Mouse (Mus musculus) thymus, postnatal 0 days (tissue): ENCODE measurements around the gene Zkscan7. TPM values are rescaled to one million over a fixed set of nuclear protein-coding genes. Genes with fewer than 3 reads are reported as not detected.
"Not testable (repeated sequence)": the region's sequence is repeated elsewhere in the genome, so short reads cannot be mapped to it uniquely, and the experiment has no call there.

Experiments used
- DNase-seq: peaks from one replicate; pipeline ENCODE4 v3.0.0-alpha.2; 2015; ENCODE audit warnings: low spot score
- polyA plus RNA-seq: library from polyadenylated mRNA; unstranded; fragments of >200 nt; fragmentation: Nextera tagmentation; extraction: Ambion mirVana; gene quantifications from 2 replicates; pipeline ENCODE4 v1.2.1, GENCODE M21; 2015

Zkscan7 gene
- 1.8 and 2.9 TPM in 2 replicates for polyA plus RNA-seq

DNA sequence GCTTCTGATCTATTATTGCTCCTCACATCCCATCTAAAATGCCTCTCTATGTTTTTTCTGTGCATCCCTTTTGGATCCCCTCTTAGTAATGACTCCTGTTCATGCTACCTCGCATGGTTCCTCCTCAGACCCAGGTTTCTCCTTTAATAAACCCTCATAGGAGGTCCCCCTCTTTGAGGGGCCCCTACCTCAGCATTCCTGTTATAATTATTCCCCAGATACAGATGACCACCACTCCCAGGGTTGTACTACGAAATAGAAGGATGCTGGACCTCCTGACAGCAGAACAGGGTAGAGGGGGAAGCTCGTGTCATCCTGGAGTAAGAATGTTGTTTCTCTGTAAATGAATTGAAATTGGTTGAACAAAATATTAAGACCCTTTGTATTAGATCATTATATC lies at the start of gene Zkscan7:
Zkscan7 (plus strand) TSS at position 301 of the 400 bp plus-strand sequence.
- no peak for DNase-seq

DNA sequence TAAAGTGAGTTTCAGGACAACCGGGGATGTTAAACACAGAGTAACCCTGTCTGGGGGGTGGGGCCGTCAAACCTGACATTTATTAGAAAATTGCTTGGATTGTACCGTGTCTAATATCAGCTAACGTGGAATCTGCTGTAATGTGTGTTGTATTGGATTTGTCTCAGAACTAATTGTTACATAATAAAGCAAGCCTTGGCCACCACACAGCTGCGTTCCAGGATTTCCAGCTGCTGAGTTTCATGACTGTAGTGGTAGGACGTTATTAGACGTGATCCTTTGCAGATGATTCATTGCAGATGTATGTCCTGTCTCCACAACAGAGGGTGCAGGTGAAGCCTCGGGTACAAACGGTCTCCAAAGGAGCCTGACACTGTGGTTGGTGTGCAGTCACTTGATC lies 49.4 kb upstream of the Zkscan7 start:
- no peak for DNase-seq

DNA sequence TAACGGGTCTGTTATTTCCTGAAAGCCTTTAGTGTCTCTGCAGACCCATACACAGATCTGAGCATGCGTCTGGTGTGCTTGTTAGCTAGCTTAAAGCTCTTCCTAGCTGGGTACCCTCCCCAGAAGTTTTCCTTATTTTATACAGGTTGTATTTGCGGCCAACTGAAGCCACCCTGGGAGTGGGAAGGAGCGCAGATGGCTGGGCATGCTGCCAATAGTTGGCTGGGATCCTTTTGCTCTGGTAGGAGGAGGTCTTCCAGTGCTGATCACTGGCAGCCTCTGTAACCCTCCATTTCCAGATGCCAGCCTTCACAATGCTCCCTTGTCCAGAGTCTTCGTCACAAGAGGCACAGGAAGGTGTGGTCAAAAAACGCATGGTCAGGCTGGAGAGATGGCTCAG lies 48.7 kb upstream of the Zkscan7 start:
- DNase-seq, result no peak

GRCm38 (mm10) chr9:122837216-122837615 lies 48.3 kb upstream of the Zkscan7 start:
- DNase-seq, result no peak

DNA sequence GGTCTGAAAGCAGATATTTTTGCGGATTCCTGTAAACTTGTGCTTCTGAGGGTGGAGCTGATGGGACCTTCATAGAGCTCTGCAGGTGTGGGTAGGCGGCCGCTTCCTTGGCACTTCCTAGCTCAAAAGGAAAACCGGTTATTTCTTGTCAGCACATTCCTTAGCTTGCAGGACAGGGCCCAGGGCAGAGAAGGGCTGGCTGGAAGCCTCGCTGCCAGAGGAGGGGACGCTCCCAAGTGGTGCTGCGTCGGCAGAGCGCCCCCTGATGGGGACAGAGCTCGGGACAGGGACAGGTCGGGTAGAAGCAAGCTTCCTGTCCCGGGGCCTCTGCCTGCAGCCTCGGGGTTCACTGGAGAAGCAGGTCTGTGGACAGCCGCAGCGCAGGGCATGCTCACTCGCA lies 47.8 kb upstream of the Zkscan7 start:
- DNase-seq, result peak; percentile 43

DNA sequence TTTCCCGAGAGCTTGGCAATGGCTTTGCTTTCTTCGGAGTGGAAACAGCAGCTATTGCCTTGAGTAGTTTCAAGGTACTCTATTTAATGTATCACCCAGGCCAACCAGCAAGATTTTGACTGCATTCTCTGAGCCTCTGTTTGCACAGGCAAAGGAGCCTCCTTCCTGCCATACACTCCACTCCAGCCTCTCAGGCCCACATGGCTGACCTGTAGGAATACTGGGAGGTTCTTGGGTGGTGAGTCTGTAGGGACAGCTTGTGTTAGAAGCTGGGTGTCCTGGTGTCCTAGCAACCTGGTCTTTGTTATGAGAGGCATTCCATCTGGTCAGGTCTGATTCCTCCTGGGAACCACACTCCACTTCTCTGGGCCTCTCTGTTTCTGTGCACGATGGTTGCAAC lies 41.7 kb upstream of the Zkscan7 start, which contains the start of gene Gm35549:
Gm35549 (minus strand) TSS at position 276 of the 400 bp plus-strand sequence.
- no peak for DNase-seq

- no peak for DNase-seq
Observed at GRCm38 (mm10) chr9:122845621-122846020, 39.9 kb upstream of the Zkscan7 start.

DNA sequence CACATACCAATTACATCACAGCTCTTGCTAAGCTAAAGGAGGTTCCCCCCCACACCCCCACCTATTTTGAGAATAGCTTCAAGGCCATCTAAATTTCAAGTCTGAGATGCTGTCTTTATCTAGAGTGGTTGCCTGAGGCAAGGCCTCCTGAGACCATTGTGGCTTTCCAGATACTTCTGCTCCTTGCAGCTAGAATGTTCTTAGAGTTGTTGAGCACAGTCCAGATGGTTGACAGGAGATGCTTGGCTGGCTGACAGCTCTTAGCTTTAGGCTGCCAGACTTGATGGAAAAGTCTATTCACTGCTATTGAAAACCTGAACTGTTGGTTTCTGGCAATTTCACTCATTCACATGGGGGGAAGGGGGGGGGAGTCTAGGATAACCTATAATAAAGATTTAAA lies 39.3 kb upstream of the Zkscan7 start:
- no peak for DNase-seq

- not testable (repeated sequence) for DNase-seq
Observed at GRCm38 (mm10) chr9:122847811-122848311, 37.6 kb upstream of the Zkscan7 start.

GRCm38 (mm10) chr9:122854526-122854925 lies 31.0 kb upstream of the Zkscan7 start:
- no peak for DNase-seq

DNA sequence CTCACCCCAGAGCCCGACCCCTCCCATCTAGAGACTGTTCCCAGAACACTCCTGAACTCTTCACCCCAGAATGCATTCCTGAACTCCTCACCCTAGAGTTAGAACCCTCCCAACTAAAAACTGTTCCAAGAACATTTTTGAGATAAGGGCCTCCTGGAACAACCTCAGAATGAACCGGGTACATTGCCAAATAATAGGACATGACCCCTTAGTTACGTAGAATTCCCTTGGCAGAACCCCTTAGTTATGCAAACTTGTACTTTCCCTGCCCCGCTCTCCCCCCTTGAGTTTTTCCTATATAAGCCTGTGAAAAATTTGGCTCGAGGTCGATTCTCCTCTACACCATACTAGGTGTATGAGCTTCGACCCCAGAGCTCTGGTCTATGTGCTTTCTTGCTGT lies 30.3 kb upstream of the Zkscan7 start:
- DNase-seq, result not testable (repeated sequence)

GRCm38 (mm10) chr9:122855617-122856016 lies 29.9 kb upstream of the Zkscan7 start:
- no peak for DNase-seq

- no peak for DNase-seq
Observed at GRCm38 (mm10) chr9:122856716-122857115, 28.8 kb upstream of the Zkscan7 start.

- DNase-seq, result no peak
Observed at GRCm38 (mm10) chr9:122860752-122861151, 24.7 kb upstream of the Zkscan7 start.

GRCm38 (mm10) chr9:122863731-122864130 lies 21.8 kb upstream of the Zkscan7 start:
- no peak for DNase-seq

DNA sequence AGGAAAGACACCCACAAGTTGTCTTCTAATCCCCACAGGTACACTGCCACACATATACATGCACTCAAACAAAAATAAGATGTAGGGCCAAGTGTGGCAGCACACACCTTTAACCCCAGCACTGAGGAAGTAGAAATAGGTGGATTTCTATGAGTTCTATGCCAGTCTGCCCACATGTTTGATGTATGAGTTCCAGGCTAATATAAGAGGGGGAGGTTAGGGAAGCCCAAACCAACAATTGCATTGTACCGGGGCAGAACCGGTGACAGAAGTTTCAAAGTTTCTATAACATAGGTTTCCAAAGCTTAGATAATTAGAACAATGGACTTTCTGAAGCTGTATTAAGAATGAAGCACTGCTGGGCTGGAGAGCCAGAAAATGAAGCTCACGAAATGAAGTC lies 20.6 kb upstream of the Zkscan7 start:
- no peak for DNase-seq

DNA sequence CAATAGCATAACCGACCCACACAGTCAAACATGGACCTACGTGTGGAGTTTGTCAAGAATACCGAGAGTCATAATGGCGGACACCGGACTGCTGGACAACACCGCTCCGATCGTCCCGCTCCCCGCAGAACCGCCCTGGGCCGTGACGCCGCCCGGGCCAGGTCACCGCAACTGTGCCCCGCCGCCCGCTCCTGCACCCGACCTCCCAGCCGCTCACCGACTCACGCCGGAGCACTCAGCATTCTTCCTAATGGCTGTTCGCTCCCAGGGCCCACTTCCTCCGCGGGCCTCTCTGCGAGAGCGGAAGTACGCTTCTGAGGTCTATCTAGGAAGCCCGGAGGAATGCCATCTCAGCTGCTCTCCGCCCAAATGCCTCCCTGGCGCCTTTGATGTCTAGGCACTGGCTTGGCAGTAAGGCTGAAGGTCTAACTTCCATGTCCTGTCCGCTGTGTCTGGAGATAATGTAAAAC lies 19.8 kb upstream of the Zkscan7 start, which contains the start of gene Zfp445:
Zfp445 (minus strand) TSS at position 310 of the 470 bp plus-strand sequence.
- peak; percentile 90 for DNase-seq

DNA sequence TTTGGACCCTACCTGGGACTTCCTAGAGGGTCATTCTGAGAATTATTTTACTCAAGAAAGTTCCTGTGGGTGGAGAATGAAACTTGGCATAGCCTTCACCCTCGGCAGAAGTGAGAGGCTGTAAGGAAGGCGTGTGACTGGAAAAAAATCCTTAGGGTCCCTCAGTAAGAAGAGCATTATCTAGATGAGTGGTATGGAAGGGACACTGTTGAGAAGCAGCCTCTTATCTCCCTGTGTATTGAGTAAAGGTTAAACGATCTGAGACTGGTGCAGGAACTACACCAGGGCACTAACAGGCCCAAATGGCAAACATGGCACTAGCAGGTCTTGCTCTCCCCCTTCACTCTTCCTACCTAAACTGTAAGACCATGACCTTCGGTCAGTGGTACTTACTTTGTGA lies 19.3 kb upstream of the Zkscan7 start:
- no peak for DNase-seq

- no peak for DNase-seq
Observed at GRCm38 (mm10) chr9:122872595-122872994, 12.9 kb upstream of the Zkscan7 start.

- no peak for DNase-seq
Observed at GRCm38 (mm10) chr9:122874653-122875052, 10.8 kb upstream of the Zkscan7 start.

GRCm38 (mm10) chr9:122875145-122875544 lies 10.3 kb upstream of the Zkscan7 start:
- no peak for DNase-seq

DNA sequence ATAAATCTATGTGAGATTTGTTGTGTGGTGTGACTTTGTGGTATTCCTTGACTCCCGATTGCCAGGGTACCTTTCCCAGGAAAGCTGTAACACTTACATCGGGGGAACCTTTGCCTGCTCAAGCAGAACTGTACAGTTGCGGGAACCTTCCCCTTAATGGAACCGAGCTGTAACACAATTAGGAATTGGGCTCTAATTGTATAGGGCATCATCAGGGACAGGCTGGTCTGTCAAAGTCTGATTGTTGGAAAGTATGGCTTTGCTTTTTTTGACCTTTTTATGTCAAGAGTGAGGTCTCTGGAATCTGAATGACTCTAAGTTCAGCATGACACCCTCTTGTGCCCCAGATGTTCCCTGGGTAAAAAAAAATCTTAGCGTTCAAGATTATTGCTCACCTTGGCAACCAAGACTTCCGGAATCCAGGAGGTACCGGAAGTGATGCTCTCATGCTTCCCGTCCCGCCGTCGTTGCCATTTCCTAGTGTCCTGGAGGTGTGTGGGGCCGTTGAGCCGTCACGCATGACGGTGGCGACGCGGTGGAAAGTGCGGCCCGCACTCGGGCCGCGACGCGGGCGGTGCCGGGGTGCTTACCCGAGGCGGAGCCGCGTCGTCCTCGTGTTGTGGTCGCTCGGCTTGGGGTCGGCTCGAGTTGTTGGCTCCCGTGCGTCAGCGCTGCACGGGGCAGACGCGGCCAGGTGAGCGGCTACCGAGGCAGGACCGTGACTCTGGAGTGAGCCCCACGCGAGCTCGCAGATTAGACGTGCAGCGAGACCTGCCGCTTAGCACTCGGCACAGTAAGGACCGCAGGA lies 1.1 kb downstream of the Zkscan7 start:
- peak; percentile 85 for DNase-seq

GRCm38 (mm10) chr9:122901047-122901446 lies 15.6 kb downstream of the Zkscan7 start:
- DNase-seq, result no peak
